Mouse (Mus musculus): ENCODE measurements around the gene Slc9a9.

Slc9a9 gene

DNA sequence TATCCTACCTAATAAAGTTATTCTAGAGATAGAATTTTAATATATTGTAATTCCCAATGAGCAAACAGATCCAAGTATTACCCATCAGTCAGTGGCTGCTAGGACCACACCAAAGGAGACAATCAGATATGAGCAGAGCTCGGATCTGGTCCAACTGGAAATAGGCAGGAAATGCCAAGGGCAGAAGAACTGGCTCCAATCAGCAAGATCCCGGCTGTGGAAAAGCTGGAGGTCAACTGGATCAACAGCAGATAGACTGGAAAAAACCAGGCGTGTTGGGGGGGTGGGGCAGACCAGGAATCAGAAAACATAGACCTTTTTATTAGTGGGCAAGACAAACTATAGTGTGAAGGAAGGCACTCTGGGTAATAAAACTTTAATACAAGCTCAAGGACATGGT is 550.3 kb downstream of the Slc9a9 start:
- no peak for DNase-seq (ENCODE audit: low spot score)

DNA sequence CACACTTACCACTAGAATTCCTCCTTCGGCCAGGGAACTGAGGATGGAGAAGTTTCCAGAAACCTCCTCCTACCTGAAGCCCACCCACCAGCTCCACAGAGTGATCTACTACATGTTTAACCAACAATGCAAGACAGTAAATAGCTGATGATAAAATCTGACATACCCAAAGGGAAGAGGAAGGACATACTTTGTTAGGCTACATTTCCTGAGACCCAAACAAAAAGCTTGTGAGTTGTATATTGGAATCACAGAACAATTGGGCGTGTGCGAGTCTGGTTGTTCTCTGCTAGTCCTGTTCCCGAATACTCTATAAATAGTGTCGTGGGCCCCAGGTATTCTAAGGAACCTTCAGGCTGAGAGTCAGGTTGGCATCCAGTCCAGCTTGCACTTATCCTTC is 551.6 kb downstream of the Slc9a9 start:
- no peak for DNase-seq (ENCODE audit: low spot score)

DNA sequence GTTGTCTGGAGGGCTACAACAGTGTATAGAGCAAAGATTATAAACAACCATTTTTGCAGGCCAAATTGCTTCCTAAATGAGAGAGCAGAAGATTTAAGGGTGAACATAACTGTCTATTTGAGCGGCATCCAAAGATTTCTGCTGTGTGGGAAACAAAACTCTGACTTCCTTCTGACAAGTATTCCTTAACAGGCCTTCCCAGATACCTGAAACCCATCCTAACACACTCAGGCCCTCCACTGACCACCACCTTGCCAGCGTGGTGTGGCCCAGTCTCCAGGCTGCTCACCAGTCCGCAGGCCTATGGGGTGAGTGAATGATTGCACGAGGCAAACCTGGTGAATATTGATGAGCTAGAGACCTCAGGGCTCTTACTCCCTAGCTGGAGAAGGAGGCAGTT is 557.3 kb downstream of the Slc9a9 start:
- DNase-seq (ENCODE audit: low spot score) = peak; percentile 23

DNA sequence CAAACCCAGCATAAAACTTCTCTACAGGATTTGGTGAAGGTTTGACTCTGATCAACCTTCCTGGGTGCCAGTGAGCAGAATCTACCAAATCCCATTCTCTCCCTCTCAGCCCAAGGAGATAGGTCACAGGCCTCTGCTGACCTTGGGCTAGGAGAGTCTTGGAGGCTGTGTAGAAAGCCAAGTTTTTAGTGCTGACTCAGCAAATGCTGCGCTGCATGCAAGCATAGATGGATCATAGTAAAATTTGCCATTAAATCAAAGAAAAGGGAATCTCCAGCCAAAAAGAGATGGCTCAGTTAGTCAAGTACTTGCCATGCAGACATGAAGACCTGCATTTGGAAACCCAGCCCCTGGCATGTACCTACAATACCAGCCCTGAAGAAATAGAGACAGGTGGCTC is 558.4 kb downstream of the Slc9a9 start:
- peak; percentile 25 for DNase-seq (ENCODE audit: low spot score)

DNA sequence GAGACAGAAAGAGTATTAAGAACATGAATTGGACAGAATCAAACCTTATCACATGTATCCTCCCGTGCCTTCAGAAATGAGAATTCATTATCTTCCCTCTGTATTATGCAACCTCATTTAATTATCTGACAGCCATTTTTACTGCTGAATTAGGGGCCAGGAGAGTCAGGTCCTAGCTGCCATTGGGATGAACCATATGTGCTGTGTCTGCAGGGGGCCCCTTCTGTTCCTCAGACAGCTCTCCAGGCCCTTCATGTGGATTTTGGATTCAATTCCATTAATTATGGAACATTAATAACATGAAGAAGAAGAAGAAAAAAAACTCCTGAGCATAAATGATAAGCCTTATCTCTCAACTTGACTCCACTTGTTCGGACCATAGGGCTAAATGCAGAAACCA is 559.4 kb downstream of the Slc9a9 start:
- no peak for DNase-seq (ENCODE audit: low spot score)

DNA sequence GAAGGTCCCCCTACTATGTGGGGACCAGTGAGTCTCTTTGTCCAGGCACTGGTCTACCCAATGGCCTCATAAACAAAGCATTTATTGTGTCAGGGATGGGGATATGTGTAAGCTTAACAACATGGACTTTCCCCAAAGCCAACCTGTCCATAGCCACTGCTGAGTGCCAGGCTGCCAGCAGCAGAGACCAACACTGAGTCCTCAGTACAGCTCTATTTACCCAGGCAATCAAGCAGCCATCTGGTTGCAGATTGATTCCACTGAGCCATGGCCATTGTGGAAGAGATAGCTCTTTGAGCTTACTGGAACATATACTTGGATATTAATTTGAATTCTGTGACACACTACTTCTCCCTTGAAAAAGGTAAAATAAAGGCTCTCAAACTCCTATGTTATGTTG is 570.2 kb downstream of the Slc9a9 start:
- no peak for DNase-seq (ENCODE audit: low spot score)

DNA sequence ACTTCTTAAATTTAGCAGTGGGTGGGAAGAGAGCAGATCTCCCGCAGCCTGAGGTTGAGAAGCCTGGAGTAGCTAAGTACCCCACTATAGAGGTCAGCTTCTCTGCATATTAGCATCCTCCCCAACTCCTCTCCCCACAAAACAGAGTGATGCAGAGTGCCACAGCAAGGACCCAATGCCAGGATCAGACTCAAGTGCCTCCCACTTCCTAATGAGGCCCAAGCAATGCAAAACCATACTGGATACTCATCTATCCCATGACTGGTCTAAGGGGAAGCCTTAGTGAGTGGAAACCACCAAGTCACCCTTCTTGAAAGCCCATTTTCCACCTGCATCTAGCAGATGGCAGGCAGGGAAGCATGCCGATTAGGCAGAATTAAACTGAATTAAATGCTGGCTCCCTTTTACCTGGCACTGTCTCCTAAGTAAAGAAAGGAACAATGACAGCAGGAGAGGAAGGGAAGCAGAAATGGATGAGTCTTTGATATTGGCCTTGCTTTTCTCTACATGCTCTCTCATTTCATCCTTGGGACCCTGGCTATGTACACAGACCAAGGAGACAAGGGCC is 573.0 kb downstream of the Slc9a9 start:
- DNase-seq (ENCODE audit: low spot score) = no peak

DNA sequence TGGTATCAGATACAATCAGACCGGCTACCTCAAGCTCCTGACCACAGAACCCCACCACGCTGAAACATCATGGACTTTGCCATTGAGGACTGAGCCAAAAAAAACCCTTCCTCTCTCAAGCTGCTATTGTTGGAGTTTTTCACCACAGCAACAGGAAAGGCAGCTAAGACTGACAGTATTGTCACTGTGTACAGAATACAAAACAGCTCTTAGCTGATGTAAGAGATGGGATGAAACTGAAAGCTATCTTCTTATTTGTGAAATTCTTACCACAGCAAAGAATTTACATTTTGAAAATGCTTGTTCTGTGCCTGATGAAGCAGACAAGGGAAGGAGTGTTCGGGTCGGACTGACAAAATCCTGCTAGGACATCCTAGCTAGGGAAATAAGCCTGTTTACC is 584.5 kb downstream of the Slc9a9 start:
- DNase-seq (ENCODE audit: low spot score) = no peak

DNA sequence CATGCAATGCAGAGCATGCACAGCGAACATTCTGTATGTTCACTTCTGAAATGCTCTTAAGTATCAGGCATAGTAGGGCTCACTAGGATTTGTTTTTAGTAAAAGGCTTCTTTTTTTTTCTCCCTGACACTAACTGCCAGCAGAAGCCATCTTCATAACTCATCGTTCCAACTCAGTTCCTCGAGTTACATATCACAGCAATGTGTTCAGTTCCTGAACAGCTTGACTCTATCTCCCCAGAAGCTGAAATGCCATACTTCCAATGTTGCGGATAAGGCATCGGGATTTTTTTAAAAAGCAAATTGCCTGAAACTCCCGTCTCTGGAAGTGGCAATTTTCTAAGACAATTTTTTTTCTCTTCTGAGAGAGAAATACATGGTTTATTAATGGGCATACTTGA is 586.1 kb downstream of the Slc9a9 start:
- DNase-seq (ENCODE audit: low spot score) = no peak

DNA sequence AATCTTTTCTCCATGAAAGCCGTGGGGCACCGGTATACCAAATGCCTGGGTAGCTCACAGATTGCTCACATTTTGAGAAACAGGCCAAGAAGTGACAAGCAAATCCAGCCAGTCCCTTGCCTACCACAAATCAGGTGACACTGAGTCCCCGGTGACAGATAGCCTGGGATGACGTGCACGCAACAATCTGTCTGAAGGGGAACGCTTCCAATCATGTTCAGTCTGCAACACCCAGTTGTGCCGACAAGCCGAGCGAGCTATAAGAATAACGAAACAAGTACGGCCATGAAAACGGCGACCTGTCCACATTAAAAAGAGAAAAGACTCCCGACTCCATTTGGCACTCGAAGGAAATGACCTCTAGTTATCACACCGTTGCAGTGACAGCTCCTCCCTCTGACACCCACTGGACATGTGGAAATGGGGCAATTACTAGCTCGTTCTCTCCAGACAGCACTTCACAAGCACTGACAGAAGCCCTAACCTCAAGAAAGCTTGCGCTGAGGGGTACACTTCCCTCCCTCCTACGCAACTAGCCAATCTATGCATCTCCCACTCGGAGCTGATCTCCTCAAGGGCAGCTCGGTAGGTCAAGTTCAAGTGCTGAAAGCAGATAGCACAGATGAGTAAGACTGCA is 587.1 kb downstream of the Slc9a9 start:
- no peak for DNase-seq (ENCODE audit: low spot score)

DNA sequence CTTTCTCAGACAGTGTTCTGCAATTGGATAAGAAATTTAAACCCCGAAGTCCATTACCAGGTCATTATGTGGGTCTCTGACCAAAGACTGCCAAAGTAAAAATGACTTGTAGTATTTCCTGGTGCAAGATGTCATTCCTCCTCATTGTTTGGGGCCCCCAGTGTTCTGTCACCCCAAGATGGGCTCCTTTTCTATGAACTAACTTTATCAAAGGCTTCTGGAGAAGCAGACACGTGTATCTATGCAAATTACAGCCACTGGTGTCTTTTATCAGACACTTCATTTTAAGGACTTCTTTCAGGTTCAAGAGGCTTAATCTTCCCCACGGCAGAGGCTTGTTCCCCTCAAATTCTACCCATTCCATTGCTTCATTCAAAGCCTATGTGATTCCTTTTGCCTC is 593.1 kb downstream of the Slc9a9 start:
- DNase-seq (ENCODE audit: low spot score) = no peak

DNA sequence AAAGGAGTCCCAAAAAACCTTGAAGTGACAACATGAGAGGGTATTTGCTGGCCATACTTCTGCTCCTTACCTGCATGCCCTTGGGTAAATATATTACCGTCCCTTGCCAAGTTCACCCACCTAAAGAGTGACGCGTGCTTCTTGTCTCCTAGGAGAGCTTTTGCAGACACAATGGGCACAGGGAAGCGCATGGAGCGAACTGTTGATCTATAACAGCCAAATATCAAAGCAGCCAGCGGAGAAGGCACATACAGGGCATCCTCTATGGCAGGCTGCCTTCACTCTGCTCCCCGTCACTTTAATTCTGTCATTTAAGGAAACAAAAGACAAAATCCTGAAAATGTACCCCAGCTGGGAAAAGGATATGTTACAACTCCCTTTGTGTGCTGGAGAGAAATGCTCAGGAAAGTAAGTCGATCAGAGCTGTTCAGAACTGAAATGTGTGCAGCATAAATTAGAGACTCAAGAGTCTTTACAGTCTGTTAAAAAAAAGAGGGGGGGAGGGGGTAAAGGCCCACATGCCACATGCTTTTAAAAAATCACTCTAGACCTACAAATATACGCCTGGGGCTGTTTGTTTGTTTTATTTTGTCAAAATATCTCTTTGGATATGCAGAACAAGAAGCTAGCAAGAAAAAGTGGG is 594.3 kb downstream of the Slc9a9 start:
- DNase-seq (ENCODE audit: low spot score) = no peak

DNA sequence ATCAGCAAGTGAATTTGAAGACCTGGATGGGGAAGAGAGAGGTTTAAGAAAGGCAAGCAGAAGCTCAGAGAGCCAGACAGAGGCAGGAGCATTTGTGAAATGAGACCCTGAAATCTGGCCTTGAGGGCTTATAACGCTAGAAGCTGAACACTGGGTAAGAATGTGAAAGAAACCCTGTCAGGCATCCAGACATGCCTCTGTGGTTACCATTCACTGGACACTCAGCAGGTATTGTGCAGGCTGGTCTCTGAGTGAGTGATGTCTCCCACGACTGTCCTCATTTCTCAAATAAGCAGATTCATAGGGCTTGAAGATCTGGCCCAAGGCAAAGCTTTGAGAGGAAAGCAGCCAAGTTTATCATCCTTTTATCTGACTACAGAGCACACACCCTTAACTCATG is 596.5 kb downstream of the Slc9a9 start:
- no peak for DNase-seq (ENCODE audit: low spot score)

DNA sequence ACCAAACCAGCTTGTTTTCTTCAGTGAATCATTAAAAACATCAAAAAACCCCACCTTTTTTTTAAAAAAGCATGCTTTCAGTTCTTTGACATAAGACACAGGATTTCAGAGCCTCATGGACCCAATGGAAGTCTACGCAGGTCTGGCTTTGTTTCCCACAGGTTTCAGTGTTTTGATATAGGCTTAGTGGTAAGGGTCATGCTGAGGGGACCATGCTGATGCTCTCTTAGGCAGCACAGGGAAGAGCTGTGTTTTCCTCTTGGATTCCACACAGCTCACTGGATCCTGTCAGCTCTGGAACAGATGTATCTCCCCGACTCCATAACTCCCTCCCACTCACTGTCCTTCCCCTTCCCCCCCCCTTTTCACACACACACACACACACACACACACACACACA is 597.2 kb downstream of the Slc9a9 start:
- DNase-seq (ENCODE audit: low spot score) = no peak

DNA sequence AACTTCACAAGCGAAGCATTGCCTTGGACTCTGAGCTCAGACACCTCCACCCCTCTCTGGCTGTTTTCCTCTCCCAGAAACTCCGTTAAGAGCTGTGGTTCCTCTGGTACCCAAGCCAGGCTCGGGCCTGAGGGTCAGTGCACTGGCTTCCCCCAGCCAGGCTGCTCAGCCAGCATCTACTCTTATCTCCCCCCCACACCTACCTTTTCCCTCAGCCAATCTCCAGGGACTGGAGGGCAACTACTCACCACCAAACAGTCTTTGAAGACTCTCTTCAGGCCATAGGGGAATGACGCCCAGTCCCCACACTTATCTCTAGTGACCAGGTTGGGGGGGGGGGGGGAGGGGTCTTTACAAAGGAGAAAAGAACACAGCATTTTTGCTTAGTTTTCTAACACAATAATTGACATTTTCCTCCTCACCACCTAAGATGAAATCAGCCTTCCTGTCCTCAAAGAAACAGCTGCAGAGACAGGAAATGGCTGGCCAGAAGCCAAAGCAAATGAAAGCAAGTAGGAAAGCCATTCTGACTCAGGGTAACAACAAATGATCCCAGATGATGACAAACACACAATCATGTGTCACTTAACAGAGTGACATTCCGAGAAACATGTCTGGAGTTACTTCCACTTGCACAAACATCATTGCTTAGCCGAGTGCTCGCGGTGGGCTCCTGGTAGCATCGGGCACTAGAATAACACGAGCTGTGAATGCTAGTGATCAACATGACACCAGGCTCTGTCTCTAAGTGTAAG is 610.1 kb downstream of the Slc9a9 start:
- no peak for DNase-seq (ENCODE audit: low spot score)

Measured in testis, postnatal 10 days (tissue).